Mouse (Mus musculus) ovary, adult 18-20 months (tissue): Measurements from ENCODE around the gene Btg1.

Experiments used
- DNase-seq: peaks from one replicate; pipeline ENCODE4 v3.0.0; 2022; ENCODE audit warnings: low spot score, mixed read lengths

Btg1 gene

GRCm38 (mm10) chr10:96663739-96664430 is 47.1 kb downstream of the Btg1 start:
- no peak for DNase-seq
